Mouse (Mus musculus) embryonic facial prominence, embryonic 13.5 days (tissue): Measurements from ENCODE around the gene Psph. TPM values are rescaled to one million over a fixed set of nuclear protein-coding genes. Genes with fewer than 3 reads are reported as not detected.
"Not testable (repeated sequence)": the region's sequence is repeated elsewhere in the genome, so short reads cannot be mapped to it uniquely, and the experiment has no call there.

Experiments
- ATAC-seq: fragments of 200-750 bp; cut with Nextera tagmentation; 2 replicates; pipeline ENCODE4 v1.8.0; 2017; ENCODE audit warnings: low read depth; ENCODE audit not compliant: insufficient number of reproducible peaks, insufficient read depth, low FRiP score, low TSS enrichment
- H3K27ac ChIP-seq: fragments of 300-500 bp; sonication (generic); 2 replicates; pipeline ENCODE4 v1.5.1; 2015; ENCODE audit warnings: moderate library complexity, mild to moderate bottlenecking, inconsistent platforms
- H3K27me3 ChIP-seq: fragments of 300-500 bp; sonication (generic); 2 replicates; pipeline ENCODE4 v1.6.1; 2015; ENCODE audit warnings: mild to moderate bottlenecking, inconsistent platforms
- H3K36me3 ChIP-seq: fragments of 300-500 bp; sonication (generic); 2 replicates; pipeline ENCODE4 v1.6.1; 2015; ENCODE audit warnings: mild to moderate bottlenecking, inconsistent platforms
- H3K4me1 ChIP-seq: fragments of 300-500 bp; sonication (generic); 2 replicates; pipeline ENCODE4 v1.6.1; 2015; ENCODE audit warnings: inconsistent platforms
- H3K4me2 ChIP-seq: fragments of 300-500 bp; sonication (generic); 2 replicates; pipeline ENCODE4 v1.6.1; 2015; ENCODE audit warnings: moderate library complexity, mild to moderate bottlenecking, inconsistent platforms
- H3K4me3 ChIP-seq: fragments of 300-500 bp; sonication (generic); 2 replicates; pipeline ENCODE4 v1.5.1; 2015; ENCODE audit warnings: mild to moderate bottlenecking, inconsistent platforms
- H3K9ac ChIP-seq: fragments of 300-500 bp; sonication (generic); 2 replicates; pipeline ENCODE4 v1.6.1; 2015; ENCODE audit warnings: mild to moderate bottlenecking, inconsistent platforms
- H3K9me3 ChIP-seq: fragments of 300-500 bp; sonication (generic); 2 replicates; pipeline ENCODE4 v1.6.1; 2016; ENCODE audit warnings: inconsistent platforms
- WGBS: fragments of 180-500 bp; shearing (Covaris S2); methylation state at CpG from one replicate; pipeline ENCODE4 v1.1.7; 2015; ENCODE audit warnings: mixed read lengths; 5-methylcytosine and 5-hydroxymethylcytosine counted together
- polyA plus RNA-seq: library from polyadenylated mRNA; unstranded; fragments of >200 nt; fragmentation: Nextera tagmentation; extraction: Ambion mirVana; gene quantifications from 2 replicates; pipeline ENCODE4 v1.2.1, GENCODE M21; 2015

Psph gene
- polyA plus RNA-seq, 1 experiment from 2014 or later = 30.3 TPM

- not testable (repeated sequence) for H3K9ac ChIP-seq, H3K4me2 ChIP-seq, H3K4me3 ChIP-seq, H3K27ac ChIP-seq, H3K4me1 ChIP-seq, H3K9me3 ChIP-seq, ATAC-seq, H3K27me3 ChIP-seq
- 68% methylated on average over 4 of the region's 4 CpGs for WGBS
- H3K36me3 ChIP-seq = peaks cover 13% of the 10 kb centered on the region; the same call in 1 of the 2 replicates
Measured at GRCm38 (mm10) chr5:129773330-129773729, 13.9 kb downstream of the Psph start.

GRCm38 (mm10) chr5:129772433-129772832 lies 14.8 kb downstream of the Psph start:
- H3K27me3 ChIP-seq = no peaks in the 10 kb centered on the region
- H3K27ac ChIP-seq = no peak overlapping the region
- no peak overlapping the region for H3K9ac ChIP-seq
- no peak overlapping the region for H3K4me3 ChIP-seq
- no peaks in the 10 kb centered on the region for H3K4me1 ChIP-seq
- H3K9me3 ChIP-seq = no peaks in the 10 kb centered on the region
- ATAC-seq = no peak
- peaks cover 20% of the 10 kb centered on the region for H3K36me3 ChIP-seq
- H3K4me2 ChIP-seq = no peak overlapping the region
- WGBS = 76% methylated on average over 10 of the region's 10 CpGs

DNA sequence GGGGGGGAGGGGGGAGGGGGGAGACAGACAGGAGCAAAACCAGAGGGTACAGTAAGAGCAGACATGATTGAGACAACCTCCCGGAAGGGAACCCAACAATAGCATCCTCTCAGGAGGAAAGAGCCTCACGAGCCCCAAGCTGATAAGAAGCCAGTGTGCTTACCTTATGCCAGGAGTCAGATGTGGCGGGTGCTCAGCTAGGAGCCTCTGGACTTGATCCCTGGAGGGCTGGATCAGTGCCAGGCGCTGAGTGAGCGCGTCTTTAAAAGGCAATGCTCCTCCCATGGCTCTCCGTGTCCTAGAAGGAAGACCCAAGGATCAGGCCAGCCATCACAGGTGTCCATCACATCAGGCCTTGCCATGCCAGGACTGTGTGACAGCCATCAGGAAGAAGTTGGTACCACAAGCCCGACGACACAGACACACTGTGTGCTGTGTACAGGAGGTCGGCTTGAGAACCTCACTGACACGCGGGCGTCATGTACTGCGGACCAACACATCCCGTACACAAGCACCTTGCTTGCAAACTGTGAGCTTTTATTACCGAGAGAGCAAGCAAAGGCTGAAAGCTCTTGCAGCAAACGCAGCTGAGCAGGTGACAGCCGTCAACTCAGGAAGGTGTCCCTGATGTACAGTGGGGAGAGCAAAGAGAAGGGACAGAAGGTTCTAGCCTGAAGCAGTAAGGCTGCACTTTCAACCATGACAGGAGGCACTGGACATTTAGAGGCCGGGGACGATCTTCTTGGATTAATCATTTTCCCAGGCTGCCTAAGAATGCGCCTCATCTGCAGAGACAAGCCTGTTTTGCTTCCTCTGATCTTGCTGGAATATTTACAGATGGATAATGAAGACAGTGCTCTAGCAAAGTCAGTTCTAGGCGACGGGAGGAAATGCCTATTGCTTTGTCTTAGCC lies 16.6 kb downstream of the Psph start:
- H3K9ac ChIP-seq = no peak overlapping the region
- H3K36me3 ChIP-seq = peaks cover 31% of the 10 kb centered on the region
- H3K4me3 ChIP-seq = no peak overlapping the region
- H3K9me3 ChIP-seq = no peaks in the 10 kb centered on the region
- no peaks in the 10 kb centered on the region for H3K27me3 ChIP-seq
- no peak overlapping the region for H3K27ac ChIP-seq
- WGBS = 85% methylated on average over 23 of the region's 23 CpGs
- H3K4me1 ChIP-seq = no peaks in the 10 kb centered on the region
- H3K4me2 ChIP-seq = no peak overlapping the region
- ATAC-seq = no peak

DNA sequence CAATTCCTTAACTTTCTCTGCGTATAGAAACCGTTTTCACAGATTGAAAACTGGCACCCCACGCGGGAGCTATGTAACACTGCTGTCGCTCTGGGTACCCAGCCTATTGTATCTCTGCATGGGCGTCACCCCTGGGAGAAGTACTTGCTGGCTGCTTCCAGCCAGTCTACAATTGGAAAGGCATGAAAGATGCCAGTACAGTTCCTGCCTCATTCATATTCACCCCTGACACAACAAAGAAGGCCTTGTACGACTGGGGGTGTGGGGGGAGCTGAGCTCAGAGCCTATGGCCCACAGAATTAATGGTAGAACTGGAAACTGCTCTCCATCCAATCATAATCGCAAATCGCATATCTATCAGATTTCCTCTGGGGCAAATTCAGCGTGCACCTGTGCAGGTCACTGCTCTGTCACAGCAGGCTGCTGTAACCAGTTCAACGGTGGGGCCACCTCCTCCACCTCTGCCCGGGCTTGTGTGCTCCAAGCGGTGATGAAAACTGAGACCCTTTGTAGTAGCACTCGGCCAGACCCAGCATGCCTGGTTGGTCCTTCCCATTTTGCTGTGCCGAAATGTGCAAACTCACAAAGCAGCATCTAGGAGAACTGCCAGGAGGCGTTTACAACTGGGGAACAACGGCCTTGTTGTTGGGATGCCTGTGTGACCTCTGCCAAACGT lies 25.2 kb downstream of the Psph start:
- WGBS = 33% methylated on average over 18 of the region's 18 CpGs
- peak overlapping the region; percentile 6; the same call in 1 of the 2 replicates for H3K9ac ChIP-seq
- H3K36me3 ChIP-seq = peaks cover 36% of the 10 kb centered on the region
- peak; percentile 84 for ATAC-seq
- no peaks in the 10 kb centered on the region for H3K9me3 ChIP-seq
- H3K27ac ChIP-seq = peak overlapping the region; percentile 85
- no peak overlapping the region for H3K4me2 ChIP-seq
- H3K27me3 ChIP-seq = no peaks in the 10 kb centered on the region
- no peak overlapping the region for H3K4me3 ChIP-seq
- peaks cover 13% of the 10 kb centered on the region for H3K4me1 ChIP-seq

- H3K36me3 ChIP-seq = peaks cover 40% of the 10 kb centered on the region
- peaks cover 13% of the 10 kb centered on the region for H3K4me1 ChIP-seq
- H3K27me3 ChIP-seq = no peaks in the 10 kb centered on the region
- no peak overlapping the region for H3K9ac ChIP-seq
- WGBS = 88% methylated on average over 13 of the region's 13 CpGs
- H3K4me3 ChIP-seq = no peak overlapping the region
- ATAC-seq = no peak
- H3K4me2 ChIP-seq = no peak overlapping the region
- H3K27ac ChIP-seq = no peak overlapping the region
- H3K9me3 ChIP-seq = no peaks in the 10 kb centered on the region
Measured at GRCm38 (mm10) chr5:129759929-129760480, 27.2 kb downstream of the Psph start.

DNA sequence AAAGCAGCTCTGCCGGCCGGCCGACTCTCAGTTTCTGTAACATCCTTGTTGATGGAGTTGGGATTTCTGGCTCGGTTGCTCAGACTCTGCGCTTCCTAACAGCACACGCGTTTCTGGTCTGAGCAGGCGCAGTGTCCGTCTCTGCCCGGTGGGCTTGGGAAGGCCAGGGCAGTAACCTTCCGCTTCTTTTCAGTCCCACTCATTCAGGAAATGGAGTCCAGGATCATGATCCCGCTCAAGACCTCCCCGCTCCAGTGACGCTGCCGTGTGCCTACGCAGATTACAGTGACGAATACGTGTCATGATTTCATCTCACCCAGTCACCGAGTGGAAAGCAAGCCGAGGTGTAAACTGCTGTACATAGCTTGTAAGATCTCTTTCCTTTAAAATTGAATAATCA lies 30.4 kb downstream of the Psph start:
- no peak for ATAC-seq
- H3K9me3 ChIP-seq = no peaks in the 10 kb centered on the region
- H3K36me3 ChIP-seq = peaks cover 51% of the 10 kb centered on the region
- no peak overlapping the region for H3K27ac ChIP-seq
- peaks cover 7% of the 10 kb centered on the region for H3K4me1 ChIP-seq
- WGBS = 91% methylated on average over 20 of the region's 20 CpGs
- no peak overlapping the region for H3K9ac ChIP-seq
- H3K4me2 ChIP-seq = no peak overlapping the region
- H3K27me3 ChIP-seq = no peaks in the 10 kb centered on the region
- no peak overlapping the region for H3K4me3 ChIP-seq

DNA sequence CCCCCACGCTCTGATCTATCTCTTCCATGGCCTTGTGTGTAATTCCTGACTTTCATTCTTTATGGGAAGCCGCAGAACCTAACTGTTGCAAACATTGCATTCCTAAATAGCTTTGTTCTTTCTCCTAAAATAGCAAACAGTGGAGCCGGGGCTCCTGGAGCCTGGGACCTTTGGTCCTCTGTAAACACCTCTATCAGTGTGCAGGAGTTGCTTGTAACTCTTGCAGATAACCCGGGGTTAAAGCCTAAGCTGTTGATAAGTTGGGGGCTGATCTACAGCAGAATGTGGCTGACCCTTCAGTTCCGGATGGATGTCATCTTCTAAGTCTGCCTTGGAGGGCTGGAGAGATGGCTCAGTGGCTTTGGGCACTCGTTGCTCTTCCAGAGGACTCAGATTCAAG lies 43.2 kb downstream of the Psph start:
- Histone ChIP-seq H3K9ac (no peak overlapping the region), H3K27ac (no peak overlapping the region), H3K4me3 (no peak overlapping the region), H3K4me2 (no peak overlapping the region), H3K9me3 (no peaks in the 10 kb centered on the region), H3K27me3 (no peaks in the 10 kb centered on the region), H3K36me3 (peaks cover 84% of the 10 kb centered on the region), H3K4me1 (no peaks in the 10 kb centered on the region)
- ATAC-seq = no peak
- WGBS = 77% methylated on average over 6 of the region's 6 CpGs

- H3K27me3 ChIP-seq = no peaks in the 10 kb centered on the region
- WGBS = 88% methylated on average over 7 of the region's 7 CpGs
- no peak overlapping the region for H3K27ac ChIP-seq
- no peak for ATAC-seq
- H3K36me3 ChIP-seq = peaks cover 74% of the 10 kb centered on the region
- H3K4me1 ChIP-seq = no peaks in the 10 kb centered on the region
- H3K9ac ChIP-seq = no peak overlapping the region
- H3K9me3 ChIP-seq = no peaks in the 10 kb centered on the region
- H3K4me3 ChIP-seq = no peak overlapping the region
- no peak overlapping the region for H3K4me2 ChIP-seq
Measured at GRCm38 (mm10) chr5:129742903-129743488, 44.3 kb downstream of the Psph start.

DNA sequence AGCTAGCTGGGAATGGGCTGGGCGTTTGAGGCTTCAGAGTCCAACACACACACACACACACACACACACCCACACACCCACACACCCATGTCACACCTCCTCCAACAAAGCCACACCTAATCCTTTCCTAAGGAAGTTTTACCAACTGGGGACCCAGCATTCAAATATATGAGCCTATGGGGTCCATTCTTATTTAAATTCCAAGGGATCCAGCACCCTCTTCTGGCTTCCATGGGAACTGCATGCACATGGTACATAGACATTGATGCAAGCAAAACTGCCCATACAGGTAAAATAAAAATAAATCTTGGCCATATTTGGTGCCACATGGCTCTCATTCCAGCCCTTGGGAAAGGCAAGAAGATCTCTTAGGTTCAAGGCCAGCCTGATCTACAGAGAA lies 46.3 kb downstream of the Psph start:
- H3K36me3 ChIP-seq = peaks cover 62% of the 10 kb centered on the region
- no peak overlapping the region for H3K9ac ChIP-seq
- H3K27me3 ChIP-seq = no peaks in the 10 kb centered on the region
- ATAC-seq = no peak
- WGBS = 100% methylated on average over 1 of the region's 1 CpGs
- no peak overlapping the region for H3K4me3 ChIP-seq
- H3K27ac ChIP-seq = no peak overlapping the region
- no peaks in the 10 kb centered on the region for H3K4me1 ChIP-seq
- no peaks in the 10 kb centered on the region for H3K9me3 ChIP-seq
- H3K4me2 ChIP-seq = no peak overlapping the region

DNA sequence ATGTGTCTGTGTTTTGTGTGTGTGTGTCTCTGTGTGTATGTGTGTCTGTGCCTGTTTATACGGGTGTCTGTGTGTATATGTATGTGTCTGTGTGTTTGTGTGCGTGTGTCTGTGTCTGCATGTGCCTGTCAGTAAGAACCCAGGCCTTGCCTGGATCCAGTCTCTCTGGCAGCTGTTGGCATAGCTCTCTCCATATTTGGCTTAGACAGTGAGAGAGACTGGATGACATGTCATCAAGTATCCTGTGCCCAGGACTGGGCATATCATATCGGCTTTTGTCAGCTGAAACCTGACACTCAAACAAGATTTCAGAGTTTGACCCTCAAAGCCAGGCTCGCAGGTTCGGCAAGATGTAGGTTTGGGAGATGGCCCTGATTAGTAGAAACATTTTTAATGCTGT lies 56.2 kb downstream of the Psph start:
- no peaks in the 10 kb centered on the region for H3K9me3 ChIP-seq
- H3K27ac ChIP-seq = no peak overlapping the region
- H3K27me3 ChIP-seq = no peaks in the 10 kb centered on the region
- H3K36me3 ChIP-seq = peaks cover 11% of the 10 kb centered on the region
- peaks cover 49% of the 10 kb centered on the region for H3K4me1 ChIP-seq
- 40% methylated on average over 5 of the region's 5 CpGs for WGBS
- no peak overlapping the region for H3K4me2 ChIP-seq
- no peak overlapping the region for H3K4me3 ChIP-seq
- 0 out of 2 replicates have a peak overlapping the region, but pooled peaks have one; percentile 4 for H3K9ac ChIP-seq
- no peak for ATAC-seq

DNA sequence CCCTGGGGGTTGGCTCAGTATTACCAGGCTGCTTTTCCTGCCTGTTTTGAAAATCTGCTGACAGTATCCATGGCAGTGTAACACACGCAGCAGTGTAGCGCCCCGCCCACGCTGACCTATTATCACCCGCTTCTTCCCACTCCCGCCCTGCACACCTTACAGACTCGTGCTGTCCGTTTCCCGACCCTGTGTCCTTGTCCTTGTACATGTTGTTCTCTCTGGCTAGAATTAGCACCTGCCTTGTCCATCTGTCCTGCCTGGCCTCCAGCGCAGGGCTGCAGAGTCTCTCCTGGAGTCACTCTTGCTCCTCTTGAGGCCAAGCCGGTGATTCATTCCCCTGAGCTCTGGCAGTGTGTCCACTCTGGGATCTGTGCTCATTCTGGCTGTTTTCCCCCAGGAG lies 56.9 kb downstream of the Psph start:
- H3K4me1 ChIP-seq = peaks cover 53% of the 10 kb centered on the region
- 66% methylated on average over 11 of the region's 11 CpGs for WGBS
- H3K9ac ChIP-seq = 0 out of 2 replicates have a peak overlapping the region, but pooled peaks have one; percentile 4
- peaks cover 11% of the 10 kb centered on the region for H3K36me3 ChIP-seq
- no peaks in the 10 kb centered on the region for H3K27me3 ChIP-seq
- H3K9me3 ChIP-seq = no peaks in the 10 kb centered on the region
- ATAC-seq = no peak
- no peak overlapping the region for H3K27ac ChIP-seq
- H3K4me2 ChIP-seq = no peak overlapping the region
- no peak overlapping the region for H3K4me3 ChIP-seq
